Mouse (Mus musculus) small intestine, adult 2 months (tissue): ENCODE data around the gene Dock3. TPM values are rescaled to one million over a fixed set of nuclear protein-coding genes. Genes with fewer than 3 reads are reported as not detected.

Experiments
- H3K27ac ChIP-seq: fragments of 200-500 bp; 2 replicates; pipeline ENCODE4 v1.5.1; 2012; ENCODE audit warnings: low read depth, low read length, control low read depth, inconsistent platforms; ENCODE audit not compliant: insufficient read depth
- H3K27me3 ChIP-seq: fragments of 200-500 bp; 2 replicates; pipeline ENCODE4 v1.6.1; 2012; ENCODE audit warnings: mild to moderate bottlenecking, moderate library complexity, low read length, inconsistent platforms; ENCODE audit not compliant: control insufficient read depth, insufficient read depth
- H3K36me3 ChIP-seq: fragments of 200-500 bp; 2 replicates; pipeline ENCODE4 v1.6.1; 2012; ENCODE audit warnings: mild to moderate bottlenecking, low read length, control low read depth, inconsistent platforms; ENCODE audit not compliant: control insufficient read depth, insufficient read depth
- H3K4me1 ChIP-seq: fragments of 200-500 bp; 2 replicates; pipeline ENCODE4 v1.6.1; 2012; ENCODE audit warnings: low read length, inconsistent platforms, mixed read lengths; ENCODE audit not compliant: control insufficient read depth, insufficient read depth, insufficient read length
- H3K4me3 ChIP-seq: fragments of 200-500 bp; 2 replicates; pipeline ENCODE4 v1.5.1; 2012; ENCODE audit warnings: low read depth, mild to moderate bottlenecking, control low read depth, inconsistent platforms, low read length, moderate library complexity
- CTCF ChIP-seq: fragments of 200-500 bp; IDR thresholded peaks from 2 replicates; pipeline ENCODE4 v1.5.1; 2012; ENCODE audit warnings: low read depth, mild to moderate bottlenecking, control low read depth, inconsistent platforms, low read length, moderate library complexity, mixed read lengths; ENCODE audit not compliant: insufficient replicate concordance, insufficient read length; ENCODE audit errors: extremely low read depth
- POLR2A ChIP-seq: fragments of 200-500 bp; IDR thresholded peaks from 2 replicates; pipeline ENCODE4 v1.6.1; 2012; ENCODE audit warnings: low read depth, mild to moderate bottlenecking, control low read depth, inconsistent platforms, low read length, moderate library complexity
- WGBS: fragments of 180-500 bp; shearing (Covaris S2); methylation state at CpG from one replicate; pipeline ENCODE4 v1.1.7; 2018; 5-methylcytosine and 5-hydroxymethylcytosine counted together
- polyA plus RNA-seq: library from polyadenylated mRNA; depleted of rRNA; stranded (reverse); fragments of >200 nt; gene quantifications from 2 replicates; pipeline ENCODE4 v1.2.3, GENCODE M21; 2012; rRNA removed

Dock3 gene
- polyA plus RNA-seq: 0.57 and 3.1 TPM in 2 replicates

DNA sequence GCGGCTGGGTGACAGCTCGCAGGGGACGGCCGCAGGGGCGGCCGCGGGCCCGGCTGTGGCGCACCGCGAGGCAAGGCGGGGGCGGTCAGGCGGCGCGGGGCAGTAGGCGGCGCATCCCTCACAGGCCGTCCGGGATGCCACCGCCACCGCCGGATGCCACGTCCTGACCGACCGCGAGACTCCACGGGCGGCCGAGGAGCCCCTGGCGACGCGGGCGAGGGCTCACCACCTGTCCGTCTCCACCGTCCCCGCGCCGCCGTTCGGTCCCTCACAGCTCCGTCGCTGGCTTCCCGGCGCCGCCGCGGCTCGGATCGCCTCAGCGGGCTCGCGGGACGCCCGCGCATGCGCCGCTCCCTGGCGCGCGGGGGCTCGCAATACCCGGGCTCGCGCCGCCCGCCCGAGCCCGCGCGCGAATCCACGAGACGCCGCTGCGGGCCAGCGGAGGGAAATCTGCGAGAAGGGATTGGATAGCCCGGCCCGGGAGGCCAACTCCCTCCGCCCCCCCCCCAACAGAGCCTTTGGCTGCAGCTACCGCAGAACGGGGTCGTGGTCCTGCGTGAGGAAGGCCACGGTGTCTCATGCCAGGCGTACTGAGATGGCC lies at the start of gene Dock3:
Dock3 (minus strand) TSS at position 371 of the 601 bp plus-strand sequence.
- no peak for TF ChIP-seq POLR2A
- TF ChIP-seq CTCF: no peak
- no peaks in the 10 kb centered on the region for H3K36me3 ChIP-seq
- no peaks in the 10 kb centered on the region for H3K4me1 ChIP-seq
- H3K27me3 ChIP-seq: peaks cover 41% of the 10 kb centered on the region
- WGBS: under 1% methylated on average over 85 of the region's 87 CpGs
- H3K4me3 ChIP-seq: peak within 1 kb of the TSS; percentile 67
- no peak within 1 kb of the TSS for H3K27ac ChIP-seq

DNA sequence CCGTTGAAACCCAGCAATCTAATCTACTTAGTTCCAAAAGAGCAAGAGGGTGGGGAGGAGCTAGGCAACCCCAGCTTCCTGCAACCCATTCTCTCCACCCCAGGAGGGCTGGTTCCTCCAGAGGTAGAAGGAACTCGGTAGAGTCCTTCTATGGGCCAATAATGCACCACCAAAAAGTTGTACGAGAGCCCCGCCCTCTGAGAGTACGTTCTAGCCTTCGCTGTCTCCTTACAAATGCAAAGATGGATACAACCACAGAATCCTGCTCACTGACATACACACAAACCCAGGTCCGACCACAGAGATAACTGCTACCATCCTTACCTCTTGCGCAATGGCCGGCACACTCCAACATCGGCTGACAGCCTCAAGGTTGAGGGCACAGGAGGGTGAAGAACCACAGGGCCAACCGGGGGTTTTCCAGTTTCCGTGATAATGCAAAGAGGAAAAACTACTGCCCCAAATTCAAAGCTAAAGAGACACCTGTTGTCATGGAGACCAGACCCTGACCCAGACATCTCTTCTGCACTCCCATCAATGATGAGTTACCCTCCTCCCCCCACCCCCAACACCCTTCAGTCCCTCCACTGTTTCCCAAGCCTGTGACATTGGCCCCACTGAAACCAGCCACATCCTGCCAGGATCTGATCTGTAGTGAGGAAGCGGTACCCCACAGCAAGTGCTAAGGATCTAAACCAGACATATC lies 48.8 kb upstream of the Dock3 start:
- Histone ChIP-seq H3K27ac (peak overlapping the region; percentile 79), H3K4me1 (peaks cover 27% of the 10 kb centered on the region), H3K4me3 (peak overlapping the region; percentile 50), H3K27me3 (no peaks in the 10 kb centered on the region), H3K36me3 (peaks cover under 1% of the 10 kb centered on the region; the same call in 1 of the 2 replicates)
- 28% methylated on average over 13 of the region's 13 CpGs for WGBS
- TF ChIP-seq POLR2A (peak; percentile 35; the same call in 1 of the 2 replicates), CTCF (no peak)

DNA sequence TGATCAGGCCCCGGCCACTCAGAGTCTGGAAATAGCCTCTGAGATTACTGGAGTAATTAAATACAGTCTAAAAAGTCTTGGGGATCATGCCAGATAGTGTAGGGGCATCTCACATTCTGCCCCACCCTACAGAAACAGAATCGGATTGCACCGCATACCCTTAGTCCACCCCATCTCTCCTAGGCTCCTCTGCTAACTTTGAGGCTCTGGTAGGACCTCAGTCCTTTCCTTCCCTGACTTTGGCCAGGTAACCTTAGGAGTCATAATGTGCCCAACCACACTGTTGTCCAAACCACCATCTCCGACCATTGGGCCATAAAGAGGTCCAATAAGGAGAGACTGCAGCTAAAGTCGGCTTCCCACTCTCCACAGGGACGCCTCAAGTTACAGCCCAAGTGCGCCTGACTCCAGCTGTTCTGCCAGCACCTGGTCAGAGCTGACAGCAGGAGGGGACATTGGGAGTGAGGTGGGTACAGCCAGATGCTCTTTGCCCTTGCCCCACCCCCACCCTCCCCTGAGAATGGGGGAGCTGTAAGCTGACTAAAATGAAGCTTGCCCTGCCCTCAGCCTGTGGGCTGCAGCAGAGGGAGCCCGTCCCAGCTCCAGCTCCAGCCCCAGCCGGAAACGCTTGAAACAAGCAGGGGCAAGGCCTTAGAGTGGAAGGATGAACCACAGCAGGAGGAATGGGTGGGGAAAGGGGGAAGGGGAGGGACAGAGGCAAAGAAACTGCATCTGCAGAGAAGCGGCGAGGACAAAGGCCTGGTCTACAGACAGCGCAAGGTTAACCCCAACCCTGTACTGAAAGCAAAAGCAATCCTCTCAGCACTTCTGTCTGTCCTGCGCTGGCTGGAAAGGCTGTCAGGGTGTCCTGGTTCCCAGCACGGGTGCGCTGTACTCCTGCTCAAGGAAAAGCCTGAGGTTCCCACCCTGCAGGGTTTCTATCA lies 47.9 kb upstream of the Dock3 start:
- 9% methylated on average over 16 of the region's 16 CpGs for WGBS
- H3K36me3 ChIP-seq: peaks cover 2% of the 10 kb centered on the region; the same call in 1 of the 2 replicates
- TF ChIP-seq POLR2A (no peak), CTCF (no peak)
- H3K27me3 ChIP-seq: no peaks in the 10 kb centered on the region
- H3K4me1 ChIP-seq: peaks cover 23% of the 10 kb centered on the region
- peak overlapping the region; percentile 79 for H3K27ac ChIP-seq
- H3K4me3 ChIP-seq: peak overlapping the region; percentile 50

DNA sequence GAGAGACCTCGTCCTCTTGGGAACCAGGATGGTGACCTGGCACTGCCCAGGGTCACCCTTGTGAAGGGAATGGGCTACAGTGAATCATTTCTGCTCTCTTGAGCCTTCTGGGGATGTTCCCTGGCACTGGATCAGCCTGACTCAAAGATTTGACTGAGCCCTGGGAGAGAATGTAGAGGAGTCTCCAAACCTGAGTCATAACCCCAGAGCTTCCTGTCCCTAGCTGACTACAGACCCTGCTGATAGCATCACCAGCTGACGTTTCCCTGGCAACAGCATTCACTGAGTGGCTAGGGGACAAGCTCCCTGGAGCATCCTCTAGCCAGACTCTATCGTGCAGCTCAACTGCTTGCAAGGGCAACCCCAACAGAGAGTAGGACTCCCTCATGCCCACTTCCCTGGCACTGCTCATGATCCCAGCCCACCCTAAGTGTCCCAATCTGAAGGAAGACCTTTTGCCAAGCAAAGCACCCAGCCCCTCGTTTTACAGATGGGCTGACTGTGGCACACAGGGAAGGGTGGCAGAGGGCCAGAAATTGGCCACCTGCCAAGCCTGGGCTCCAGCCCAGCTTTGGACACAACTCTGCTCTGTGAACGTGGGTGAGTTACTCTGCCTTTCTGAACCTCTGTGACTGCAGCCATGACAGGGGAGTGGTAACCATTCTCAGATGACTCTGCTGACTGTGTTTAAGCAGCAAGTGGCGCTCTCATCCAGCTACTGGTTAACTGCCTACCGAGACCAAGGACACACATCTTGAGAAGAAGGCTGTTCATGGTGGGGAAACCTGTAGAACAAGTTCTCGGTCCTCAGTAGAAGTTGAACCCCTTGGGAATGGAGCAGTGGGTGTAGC lies 47.0 kb upstream of the Dock3 start:
- Histone ChIP-seq H3K4me1 (peaks cover 23% of the 10 kb centered on the region), H3K36me3 (peaks cover 2% of the 10 kb centered on the region; the same call in 1 of the 2 replicates), H3K27ac (peak overlapping the region; percentile 79; the same call in 1 of the 2 replicates), H3K4me3 (no peak overlapping the region), H3K27me3 (no peaks in the 10 kb centered on the region)
- 33% methylated on average over 8 of the region's 8 CpGs for WGBS
- TF ChIP-seq POLR2A (no peak), CTCF (no peak)

DNA sequence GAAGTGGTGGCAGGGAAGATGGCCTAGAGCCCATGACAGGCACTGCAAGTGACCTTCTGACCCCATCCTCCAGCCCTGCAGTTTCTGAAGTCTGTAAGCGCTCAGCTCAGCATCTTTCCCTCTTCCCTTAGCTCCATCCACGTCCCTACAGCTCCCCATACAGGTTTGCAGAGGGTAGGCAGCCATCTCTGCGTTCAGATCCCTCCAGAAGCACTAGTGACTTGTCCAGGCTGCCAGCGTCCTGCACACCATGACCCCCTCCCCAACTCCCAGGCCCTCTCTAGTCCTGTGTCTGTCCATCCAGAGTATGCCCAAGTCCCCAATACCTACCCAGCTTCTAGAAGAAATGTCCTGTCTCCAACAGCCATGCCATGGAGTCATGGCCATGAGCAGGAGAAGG lies 46.4 kb upstream of the Dock3 start:
- TF ChIP-seq POLR2A: no peak
- no peak for TF ChIP-seq CTCF

DNA sequence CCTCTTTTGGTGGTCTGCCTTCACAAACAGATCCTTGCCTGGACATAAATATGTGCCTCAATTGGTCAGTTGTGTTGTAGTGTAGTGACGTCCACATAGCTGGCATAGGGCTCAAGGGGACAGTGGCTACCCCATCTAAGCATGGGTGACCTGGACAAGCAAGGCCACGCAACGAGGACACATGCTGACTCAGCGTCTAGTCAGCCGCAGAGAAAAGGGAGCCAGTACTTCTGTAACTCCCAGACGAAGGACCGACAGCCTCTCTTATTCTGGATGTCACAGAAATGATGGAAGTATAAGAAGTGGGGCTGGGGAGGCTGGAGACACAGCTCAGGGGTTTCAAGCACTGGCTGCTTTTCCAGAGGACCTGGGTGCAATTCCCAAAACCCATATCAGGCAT lies 45.9 kb upstream of the Dock3 start:
- Histone ChIP-seq H3K27me3 (no peaks in the 10 kb centered on the region), H3K4me3 (no peak overlapping the region), H3K4me1 (peaks cover 28% of the 10 kb centered on the region), H3K27ac (no peak overlapping the region), H3K36me3 (peaks cover 2% of the 10 kb centered on the region; the same call in 1 of the 2 replicates)
- TF ChIP-seq CTCF (no peak), POLR2A (no peak)
- 88% methylated on average over 7 of the region's 7 CpGs for WGBS

More for the DNA sequence above, 46.4 kb upstream of the Dock3 start:
- 81% methylated on average over 4 of the region's 4 CpGs for WGBS
- Histone ChIP-seq H3K36me3 (peaks cover 2% of the 10 kb centered on the region; the same call in 1 of the 2 replicates), H3K4me3 (no peak overlapping the region), H3K27me3 (no peaks in the 10 kb centered on the region), H3K4me1 (peaks cover 27% of the 10 kb centered on the region), H3K27ac (no peak overlapping the region)
